Mouse (Mus musculus) ovary, postnatal 10 days (tissue): ENCODE results near the gene Gm20388.

Experiments used
- DNase-seq: peaks from one replicate; pipeline ENCODE4 v3.0.0; 2022; ENCODE audit warnings: low spot score

The Gm20388 gene

GRCm38 (mm10) chr8:121602860-121603259 lies 1692.2 kb downstream of the Gm20388 start:
- DNase-seq: no peak

- DNase-seq: no peak
These were observed 1693.2 kb downstream of the Gm20388 start for GRCm38 (mm10) chr8:121603801-121604200.

DNA sequence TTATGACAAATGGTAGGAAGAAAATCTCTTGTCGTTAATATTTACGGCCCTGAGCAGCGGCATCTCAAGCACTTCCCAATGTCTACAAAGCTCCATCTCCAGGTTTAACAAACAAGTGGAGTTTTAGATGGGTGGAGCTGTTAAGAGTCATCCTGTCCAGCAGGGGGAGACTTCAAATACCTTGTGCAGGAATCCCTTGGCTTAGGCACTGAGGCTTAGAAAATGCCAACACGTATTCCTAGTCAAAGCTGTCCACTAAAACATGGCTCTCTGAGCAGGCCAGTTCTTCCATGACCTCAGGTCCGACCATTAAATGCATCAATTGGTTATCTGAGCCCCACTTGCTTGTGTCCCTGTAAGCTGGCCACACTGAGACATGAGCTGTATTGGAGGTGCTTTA lies 1697.0 kb downstream of the Gm20388 start:
- DNase-seq: no peak

- DNase-seq: no peak
These were observed 1698.6 kb downstream of the Gm20388 start for GRCm38 (mm10) chr8:121609251-121609650.

GRCm38 (mm10) chr8:121609916-121610315 lies 1699.3 kb downstream of the Gm20388 start:
- DNase-seq: no peak

- DNase-seq: no peak
These were observed 1702.8 kb downstream of the Gm20388 start for GRCm38 (mm10) chr8:121613419-121613818.

- no peak for DNase-seq
These were observed 1708.9 kb downstream of the Gm20388 start for GRCm38 (mm10) chr8:121619401-121619995.

DNA sequence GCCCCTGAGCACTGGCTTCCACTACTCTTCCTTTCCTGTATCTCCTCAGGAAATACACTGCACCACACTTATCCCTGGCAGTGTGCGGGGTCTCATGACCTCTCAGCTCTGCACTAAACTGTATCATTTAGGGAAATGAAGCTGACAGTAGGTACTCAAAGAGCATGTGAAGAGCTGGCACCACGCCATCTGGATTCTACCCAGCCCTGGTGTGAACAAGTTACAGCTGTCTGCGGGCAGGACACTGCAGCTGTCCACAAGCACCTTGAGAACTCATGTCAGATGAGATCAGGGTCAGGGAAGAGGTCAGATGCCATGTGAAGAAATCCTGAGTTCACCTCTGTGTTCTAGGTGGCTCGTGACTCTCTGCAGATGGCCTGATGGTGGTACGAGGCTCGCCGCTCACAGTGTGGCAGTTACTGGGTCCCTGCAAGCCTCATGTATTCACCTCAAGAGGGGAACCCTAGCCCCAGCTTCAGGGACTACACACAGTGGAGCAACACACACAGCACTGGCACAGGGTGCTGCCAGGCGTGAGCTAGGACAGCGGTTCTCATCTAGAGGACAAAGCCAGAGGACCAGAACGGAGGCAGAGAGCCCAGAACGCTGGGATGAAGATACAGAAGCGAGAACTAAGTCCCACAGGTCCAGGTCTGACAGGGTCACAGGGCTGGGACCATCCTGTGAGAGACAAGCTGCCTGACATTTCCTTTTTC lies 1710.3 kb downstream of the Gm20388 start:
- DNase-seq: no peak

GRCm38 (mm10) chr8:121621879-121622278 lies 1711.2 kb downstream of the Gm20388 start:
- DNase-seq: no peak

DNA sequence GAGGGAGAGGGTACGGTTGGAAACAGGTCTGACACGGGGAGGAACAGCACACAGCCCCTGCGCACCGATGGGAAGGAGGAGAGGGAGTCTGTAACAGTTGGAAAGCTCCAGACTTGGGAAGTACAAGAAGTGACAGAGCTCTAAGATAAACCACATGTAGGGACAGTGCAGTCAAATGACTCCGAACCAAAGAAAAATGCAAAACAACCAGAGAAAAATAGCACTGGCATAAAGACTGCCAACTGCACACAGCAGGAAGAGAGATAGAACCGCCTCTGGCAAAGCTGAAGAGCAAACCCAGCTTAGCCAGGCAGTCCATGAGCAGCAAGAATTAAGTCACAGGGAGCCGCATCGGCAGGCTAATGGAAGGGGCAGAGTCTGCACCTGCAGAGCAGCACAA lies 1712.4 kb downstream of the Gm20388 start:
- DNase-seq: no peak

DNA sequence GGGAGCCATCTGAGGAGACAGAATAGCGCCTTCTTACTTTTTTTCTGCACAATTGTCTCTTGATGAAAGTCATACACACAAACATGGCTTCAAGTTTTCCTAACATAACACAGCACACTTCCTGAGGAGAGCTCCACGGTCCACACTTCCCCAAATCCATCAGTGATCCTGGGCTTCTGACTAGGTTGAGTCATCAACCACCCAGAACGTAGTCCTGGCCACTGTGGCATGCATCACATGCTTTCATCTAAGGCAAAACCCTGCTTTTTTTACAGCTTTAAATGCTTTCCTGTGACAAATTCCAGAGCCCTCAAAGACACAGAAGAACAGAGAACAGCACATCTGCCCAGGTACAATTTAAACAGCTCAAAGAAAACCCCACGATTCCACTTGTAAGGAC lies 1718.0 kb downstream of the Gm20388 start:
- no peak for DNase-seq

DNA sequence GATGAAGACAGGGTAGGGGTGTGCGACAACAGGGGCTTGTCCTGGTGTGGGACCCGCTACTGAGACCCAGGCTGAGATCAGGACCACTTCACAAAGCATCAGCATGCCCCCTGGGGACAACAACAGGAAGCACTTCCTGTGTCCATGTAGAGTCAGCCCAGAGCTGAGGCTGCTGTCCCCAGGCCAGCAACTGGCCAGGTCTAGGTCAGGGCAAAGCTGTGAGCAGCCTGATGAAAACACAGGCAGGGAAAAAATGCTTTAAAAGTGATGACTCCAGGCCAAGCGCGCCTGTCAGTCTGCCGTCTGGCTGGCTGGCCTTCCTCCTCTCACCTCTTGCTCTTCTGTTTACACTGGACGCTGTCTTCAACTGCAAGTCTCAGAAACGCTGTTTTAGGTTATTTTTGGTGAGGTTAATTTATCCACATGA lies 1721.0 kb downstream of the Gm20388 start:
- no peak for DNase-seq

DNA sequence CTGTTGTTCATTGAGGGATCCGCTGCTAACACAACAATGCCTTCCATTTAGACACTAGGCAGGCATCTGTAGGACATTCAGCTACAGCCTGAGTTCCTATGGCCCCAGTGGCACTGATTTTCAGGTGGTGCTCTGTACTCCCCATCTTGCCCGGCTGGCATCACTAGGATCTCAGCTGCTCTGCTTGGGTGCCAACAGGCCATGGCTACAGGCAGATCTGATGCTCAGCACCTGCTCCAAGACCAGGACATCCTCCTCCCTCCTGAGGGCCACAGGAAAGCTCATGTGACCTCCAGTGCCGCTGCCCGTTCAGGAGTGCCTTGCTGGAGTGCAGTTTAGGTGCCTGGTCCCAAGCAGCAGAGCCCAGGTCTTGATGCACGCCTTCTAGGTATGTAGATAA lies 1721.8 kb downstream of the Gm20388 start:
- no peak for DNase-seq

DNA sequence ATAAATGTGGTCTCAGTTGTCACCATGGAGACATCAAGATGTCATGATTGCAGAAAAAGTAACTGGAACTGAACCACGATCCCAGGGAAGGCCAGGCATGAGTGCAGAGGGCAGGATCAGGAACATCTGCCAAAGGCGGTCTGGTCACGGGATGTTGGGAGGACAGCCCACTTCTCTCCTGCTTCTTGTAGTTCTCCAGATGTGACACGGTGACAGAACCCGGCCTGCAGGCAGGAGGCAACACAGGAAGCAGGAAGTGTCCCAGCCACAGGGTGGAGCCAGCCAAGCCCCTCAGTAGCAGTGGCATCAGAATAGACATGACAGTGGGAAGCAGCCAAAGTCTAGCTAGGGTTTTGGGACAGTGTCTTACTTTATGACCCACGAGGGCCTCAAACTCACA lies 1724.9 kb downstream of the Gm20388 start:
- no peak for DNase-seq

- DNase-seq: no peak
These were observed 1725.5 kb downstream of the Gm20388 start for GRCm38 (mm10) chr8:121636180-121636579.

DNA sequence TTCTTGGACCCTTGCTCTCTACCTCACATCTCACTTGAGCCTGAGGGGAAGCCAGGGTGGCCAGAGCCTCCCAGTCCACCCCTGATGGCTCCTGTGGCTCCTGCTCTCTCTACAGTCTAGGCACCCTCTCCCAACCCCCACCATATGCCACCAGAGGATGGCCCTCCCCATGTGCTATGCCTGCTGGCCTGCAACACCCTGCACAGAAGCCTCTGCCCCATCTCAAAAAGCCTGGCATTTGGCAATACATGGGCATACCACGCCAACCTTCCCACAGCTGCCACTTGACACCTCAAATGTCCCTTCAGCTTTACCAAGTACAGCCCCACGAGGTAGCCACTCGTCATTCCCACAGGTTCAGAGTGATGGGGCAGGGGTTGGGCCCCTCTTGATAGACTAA lies 1732.2 kb downstream of the Gm20388 start:
- no peak for DNase-seq

GRCm38 (mm10) chr8:121643384-121643783 lies 1732.7 kb downstream of the Gm20388 start:
- no peak for DNase-seq

GRCm38 (mm10) chr8:121647511-121648215 lies 1737.0 kb downstream of the Gm20388 start:
- DNase-seq: no peak

- DNase-seq: no peak
These were observed 1737.8 kb downstream of the Gm20388 start for GRCm38 (mm10) chr8:121648451-121648850.

- DNase-seq: no peak
These were observed 1738.8 kb downstream of the Gm20388 start for GRCm38 (mm10) chr8:121649423-121649822.

- DNase-seq: no peak
These were observed 1739.3 kb downstream of the Gm20388 start for GRCm38 (mm10) chr8:121649904-121650303.

- DNase-seq: no peak
These were observed 1740.0 kb downstream of the Gm20388 start for GRCm38 (mm10) chr8:121650389-121651307.
